Mouse (Mus musculus): Measurements from ENCODE around the gene Vmn2r76. TPM values are rescaled to one million over a fixed set of nuclear protein-coding genes. Genes with fewer than 3 reads are reported as not detected.
"Not testable (repeated sequence)": the region's sequence is repeated elsewhere in the genome, so short reads cannot be mapped to it uniquely, and the experiment has no call there.

Vmn2r76 gene
- polyA plus RNA-seq (2015; fragmentation: Nextera tagmentation; extraction: Ambion mirVana), result not detected in 2 replicates

DNA sequence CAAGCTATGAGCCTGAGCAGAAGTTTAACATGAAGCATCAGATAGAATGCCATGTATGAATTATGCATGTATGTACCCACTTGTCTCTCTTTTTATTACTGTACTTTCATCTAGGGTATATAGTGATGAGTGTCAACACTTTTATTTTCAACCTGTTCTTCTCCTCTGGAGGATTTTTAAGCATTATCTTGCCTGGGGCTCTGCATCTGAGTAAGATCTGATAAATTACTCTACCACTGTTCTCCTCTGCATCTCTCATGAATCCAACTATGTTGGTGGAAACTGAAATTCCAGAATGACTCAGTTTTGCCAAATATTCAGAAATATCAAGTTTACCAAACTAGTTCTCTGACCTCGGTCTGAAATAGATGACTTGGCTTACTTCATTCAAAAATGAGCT lies at the start of gene Vmn2r76:
TSS of gene Vmn2r76 (minus strand) at position 101 of the 400 bp plus-strand sequence.
- H3K9ac ChIP-seq, result no peak within 1 kb of the TSS
- no peaks in the 10 kb centered on the region for H3K9me3 ChIP-seq (replicated peaks)
- ATAC-seq (ENCODE audit: low read depth) (no peak), DNase-seq (no peak)
- H3K27ac ChIP-seq, result no peak within 1 kb of the TSS
- no peaks in the 10 kb centered on the region for H3K27me3 ChIP-seq
- WGBS (ENCODE audit: insufficient replicate concordance), result 43% methylated on average over 1 of the region's 1 CpGs
- no peak within 1 kb of the TSS for H3K4me3 ChIP-seq (replicated peaks)
- no peak within 1 kb of the TSS for H3K4me2 ChIP-seq
- H3K4me1 ChIP-seq (replicated peaks), result no peaks in the 10 kb centered on the region
- H3K36me3 ChIP-seq, result no peaks in the 10 kb centered on the region

DNA sequence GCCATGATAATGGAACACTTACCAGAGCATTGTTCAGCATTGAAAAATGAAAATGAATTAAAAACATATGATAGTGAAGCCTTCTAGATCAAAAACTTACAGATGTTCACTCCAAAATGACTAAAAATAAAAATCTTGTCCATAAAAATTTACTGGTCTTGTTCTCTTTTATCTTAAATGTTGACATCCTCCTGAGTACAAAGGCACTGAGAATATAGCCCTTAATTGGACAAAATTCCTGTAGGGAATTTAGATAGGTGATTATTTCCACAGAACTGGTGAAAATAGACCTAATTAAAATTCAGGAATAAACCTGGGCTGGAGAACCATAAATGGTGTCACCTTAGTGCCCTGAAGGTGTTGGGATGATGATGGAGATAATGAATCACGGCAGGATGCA lies 31.0 kb upstream of the Vmn2r76 start, which contains the start of gene Olfr310:
TSS of gene Olfr310 (minus strand) at position 101 of the 400 bp plus-strand sequence.
- H3K36me3 ChIP-seq, result no peaks in the 10 kb centered on the region
- no peak for DNase-seq
- H3K27me3 ChIP-seq, result no peaks in the 10 kb centered on the region
- no peak within 1 kb of the TSS for H3K27ac ChIP-seq
- ATAC-seq (ENCODE audit: low read depth), result no peak
- H3K4me2 ChIP-seq, result no peak within 1 kb of the TSS
- H3K4me3 ChIP-seq (replicated peaks), result no peak within 1 kb of the TSS
- WGBS (ENCODE audit: insufficient replicate concordance), result 50% methylated on average over 1 of the region's 1 CpGs
- H3K4me1 ChIP-seq (replicated peaks), result no peaks in the 10 kb centered on the region
- H3K9ac ChIP-seq, result no peak within 1 kb of the TSS
- H3K9me3 ChIP-seq (replicated peaks), result no peaks in the 10 kb centered on the region

- DNase-seq (no peak), ATAC-seq (ENCODE audit: low read depth) (no peak)
- Histone ChIP-seq H3K9me3 (replicated peaks) (no peaks in the 10 kb centered on the region), H3K4me2 (no peak overlapping the region), H3K36me3 (no peaks in the 10 kb centered on the region), H3K4me1 (replicated peaks) (no peaks in the 10 kb centered on the region), H3K27ac (no peak overlapping the region), H3K9ac (no peak overlapping the region), H3K27me3 (no peaks in the 10 kb centered on the region), H3K4me3 (replicated peaks) (no peak overlapping the region)
These were observed 34.8 kb downstream of the Vmn2r76 start for GRCm38 (mm10) chr7:86211345-86211744.

- not testable (repeated sequence) for H3K9me3 ChIP-seq (replicated peaks); H3K27ac ChIP-seq; H3K27me3 ChIP-seq; H3K9ac ChIP-seq; H3K4me2 ChIP-seq; ATAC-seq (ENCODE audit: low read depth); DNase-seq; H3K36me3 ChIP-seq; H3K4me1 ChIP-seq (replicated peaks); H3K4me3 ChIP-seq (replicated peaks)
- 40% methylated on average over 1 of the region's 1 CpGs for WGBS (ENCODE audit: insufficient replicate concordance)
These were observed 74.4 kb downstream of the Vmn2r76 start, which contains the start of gene Vmn2r75 for GRCm38 (mm10) chr7:86171678-86172077. Vmn2r75 (minus strand) TSS chr7:86171778.

Other genes starting within 250 kb of the Vmn2r76 start
- gene Vmn2r75, start 74.5 kb downstream of the Vmn2r76 start, polyA plus RNA-seq (2015; fragmentation: Nextera tagmentation; extraction: Ambion mirVana), result not detected in 2 replicates
- not detected in 2 replicates for gene Olfr310, start 30.9 kb upstream of the Vmn2r76 start, polyA plus RNA-seq (2015; fragmentation: Nextera tagmentation; extraction: Ambion mirVana)
- not detected in 2 replicates for gene Olfr309, start 67.4 kb upstream of the Vmn2r76 start, polyA plus RNA-seq (2015; fragmentation: Nextera tagmentation; extraction: Ambion mirVana)
- not detected in 2 replicates for gene Olfr308, start 79.3 kb upstream of the Vmn2r76 start, polyA plus RNA-seq (2015; fragmentation: Nextera tagmentation; extraction: Ambion mirVana)
- not detected in 2 replicates for gene Olfr307, start 91.3 kb upstream of the Vmn2r76 start, polyA plus RNA-seq (2015; fragmentation: Nextera tagmentation; extraction: Ambion mirVana)
- not detected in 2 replicates for gene Olfr305, start 120.6 kb upstream of the Vmn2r76 start, polyA plus RNA-seq (2015; fragmentation: Nextera tagmentation; extraction: Ambion mirVana)
- not detected in 2 replicates for gene Olfr304, start 140.3 kb upstream of the Vmn2r76 start, polyA plus RNA-seq (2015; fragmentation: Nextera tagmentation; extraction: Ambion mirVana)
- gene Olfr303, start 151.5 kb upstream of the Vmn2r76 start, polyA plus RNA-seq (2015; fragmentation: Nextera tagmentation; extraction: Ambion mirVana), result not detected in 2 replicates
- not detected in 2 replicates for gene Olfr301, start 157.5 kb upstream of the Vmn2r76 start, polyA plus RNA-seq (2015; fragmentation: Nextera tagmentation; extraction: Ambion mirVana)
- not detected in 2 replicates for gene Olfr299, start 213.6 kb upstream of the Vmn2r76 start, polyA plus RNA-seq (2015; fragmentation: Nextera tagmentation; extraction: Ambion mirVana)
- not detected in 2 replicates for gene Olfr298, start 246.2 kb upstream of the Vmn2r76 start, polyA plus RNA-seq (2015; fragmentation: Nextera tagmentation; extraction: Ambion mirVana)

Data from liver, embryonic 13.5 days (tissue).